Mouse (Mus musculus) kidney, postnatal 4 days (tissue): ENCODE data around the gene Hhex.

Experiments used
- DNase-seq, 2 experiments: peaks; one replicate each; pipeline ENCODE4 v3.0.0; 2021; ENCODE audit warnings: mixed read lengths in 2 of 2

Gene Hhex

GRCm38 (mm10) chr19:37434263-37434951 lies at the start of gene Hhex:
Gene Hhex (plus strand): TSS chr19:37434810.
- DNase-seq: peak; percentile 88 to 92

- DNase-seq: no peak
Observed at GRCm38 (mm10) chr19:37386126-37386525, 48.5 kb upstream of the Hhex start.

- no peak for DNase-seq
Observed at GRCm38 (mm10) chr19:37391869-37392268, 42.7 kb upstream of the Hhex start.

- no peak for DNase-seq
Observed at GRCm38 (mm10) chr19:37396279-37396678, 38.3 kb upstream of the Hhex start.

- DNase-seq: no peak
Observed at GRCm38 (mm10) chr19:37400936-37401335, 33.7 kb upstream of the Hhex start.

GRCm38 (mm10) chr19:37418294-37418693 lies 16.3 kb upstream of the Hhex start:
- DNase-seq: peak; percentile 30 to 45

- peak; percentile 56 to 71 for DNase-seq
Observed at GRCm38 (mm10) chr19:37419613-37420012, 15.0 kb upstream of the Hhex start.

- no peak for DNase-seq
Observed at GRCm38 (mm10) chr19:37428589-37428988, 6.0 kb upstream of the Hhex start.

- DNase-seq: no peak
Observed at GRCm38 (mm10) chr19:37431139-37431756, 3.4 kb upstream of the Hhex start.

- peak in 1 of 2 experiments; percentile 9 for DNase-seq
Observed at GRCm38 (mm10) chr19:37432868-37433570, 1.6 kb upstream of the Hhex start.

GRCm38 (mm10) chr19:37433895-37434262 lies 731 bp upstream of the Hhex start:
- peak in 1 of 2 experiments; percentile 59 for DNase-seq

GRCm38 (mm10) chr19:37435041-37435852 lies 637 bp downstream of the Hhex start:
- peak; percentile 54 to 73 for DNase-seq

GRCm38 (mm10) chr19:37435853-37436174 lies 1.2 kb downstream of the Hhex start:
- DNase-seq: peak; percentile 31 to 55

GRCm38 (mm10) chr19:37436514-37437288 lies 2.1 kb downstream of the Hhex start:
- DNase-seq: peak; percentile 41 to 63

GRCm38 (mm10) chr19:37437289-37437606 lies 2.6 kb downstream of the Hhex start:
- DNase-seq: no peak

GRCm38 (mm10) chr19:37440181-37440580 lies 5.6 kb downstream of the Hhex start:
- DNase-seq: no peak

- no peak for DNase-seq
Observed at GRCm38 (mm10) chr19:37440708-37441475, 6.3 kb downstream of the Hhex start.

- DNase-seq: no peak
Observed at GRCm38 (mm10) chr19:37442524-37443286, 8.1 kb downstream of the Hhex start.

GRCm38 (mm10) chr19:37443631-37444140 lies 9.1 kb downstream of the Hhex start:
- peak; percentile 12 to 18 for DNase-seq

- no peak for DNase-seq
Observed at GRCm38 (mm10) chr19:37448212-37448611, 13.6 kb downstream of the Hhex start.

GRCm38 (mm10) chr19:37449246-37449645 lies 14.6 kb downstream of the Hhex start:
- DNase-seq: no peak
